Mouse (Mus musculus): ENCODE results near the gene Gpr27.

DNA sequence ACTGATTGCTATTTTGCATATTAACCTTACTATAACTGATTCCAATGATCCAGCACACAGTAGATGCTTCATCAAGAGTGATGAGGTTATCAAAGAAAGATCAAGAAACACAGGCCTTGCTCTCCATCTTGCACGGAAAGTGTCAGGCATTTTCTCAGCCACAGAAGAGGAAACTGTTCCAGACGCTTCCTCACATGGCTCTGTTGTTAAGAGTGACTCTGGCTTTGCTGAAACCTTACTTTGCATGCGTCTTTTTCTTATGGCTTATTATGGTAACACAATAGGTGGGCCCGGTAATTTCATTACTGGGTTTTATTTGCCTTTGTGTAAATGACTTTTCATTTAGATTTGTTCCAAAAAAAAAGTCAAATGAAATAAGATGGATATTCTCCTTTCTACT lies 39.4 kb downstream of the Gpr27 start:
- TF ChIP-seq CTCF (IDR thresholded peaks at IDR 0.05; ENCODE audit: insufficient read depth, low read depth, low read length) (no peak), POLR2A (IDR thresholded peaks at IDR 0.05; ENCODE audit: insufficient read depth, low read depth, low read length) (no peak)

Data from olfactory bulb, adult 2 months (tissue).